Mouse (Mus musculus): ENCODE results near the gene Snn. TPM values are rescaled to one million over a fixed set of nuclear protein-coding genes. Genes with fewer than 3 reads are reported as not detected.
A peak's percentile ranks its signal among the peaks of the same experiment; 100 is the strongest.
"Not testable (repeated sequence)": the region's sequence is repeated elsewhere in the genome, so short reads cannot be mapped to it uniquely, and the experiment has no call there.

Snn gene
- total RNA-seq (2021) (10 to 100 TPM in 1 of 2 experiments, 1 to 10 TPM in 1; 9.7 to 16.5 TPM), polyA plus RNA-seq (2012; rRNA removed) (9.1 and 9.2 TPM in 2 replicates)
- long read RNA-seq, transcript Snn-201 (2 exons, 2,872 nt), result major isoform, 9 of 11 reads
- long read RNA-seq, partial matches to known transcripts, result 0 of 11 reads
- long read RNA-seq, other reads (novel, unspliced or antisense), result 2 of 11 reads

DNA sequence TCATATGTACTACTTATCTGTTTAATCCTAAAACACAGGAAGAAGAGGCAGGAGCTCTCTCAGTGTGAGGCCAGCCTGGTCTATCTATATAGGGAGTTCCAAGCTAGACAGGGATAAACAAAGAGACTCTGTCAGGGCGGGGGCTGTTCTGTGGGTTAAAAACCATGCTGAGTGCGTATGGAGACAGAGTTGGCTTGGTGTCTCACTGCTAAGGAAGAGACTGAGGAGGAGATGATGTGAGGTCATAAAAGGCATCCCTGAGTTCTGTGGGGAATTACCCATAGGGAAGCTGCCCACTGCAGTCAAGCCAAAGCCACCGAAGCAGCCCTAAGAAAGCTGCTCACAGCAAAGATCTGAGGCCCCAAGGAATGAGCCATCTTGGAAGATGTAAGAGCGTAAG is at the start of gene Snn:
Gene Snn (plus strand): TSS at position 301 of the 400 bp plus-strand sequence.
- no peak for DNase-seq

DNA sequence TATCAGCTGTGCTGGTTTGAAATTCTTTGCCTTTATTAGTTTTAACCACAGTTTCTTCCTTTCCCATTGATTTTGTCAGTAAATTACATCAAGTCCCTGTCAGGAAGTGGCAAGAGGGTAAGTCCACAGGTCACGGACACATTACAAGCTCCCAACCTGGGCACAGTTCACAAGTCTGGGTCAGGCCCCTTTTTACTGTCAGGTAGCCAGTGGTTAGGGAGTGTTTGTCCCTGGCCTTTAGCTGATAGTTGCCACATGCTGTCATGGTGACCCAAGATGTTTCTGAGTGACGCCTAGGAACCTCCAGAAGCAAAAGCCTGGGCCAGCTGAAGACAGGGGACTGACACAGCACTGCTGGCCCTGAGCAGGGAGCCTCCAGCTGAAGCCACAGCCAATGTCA is 49.5 kb upstream of the Snn start:
- peak; percentile 48 for DNase-seq

DNA sequence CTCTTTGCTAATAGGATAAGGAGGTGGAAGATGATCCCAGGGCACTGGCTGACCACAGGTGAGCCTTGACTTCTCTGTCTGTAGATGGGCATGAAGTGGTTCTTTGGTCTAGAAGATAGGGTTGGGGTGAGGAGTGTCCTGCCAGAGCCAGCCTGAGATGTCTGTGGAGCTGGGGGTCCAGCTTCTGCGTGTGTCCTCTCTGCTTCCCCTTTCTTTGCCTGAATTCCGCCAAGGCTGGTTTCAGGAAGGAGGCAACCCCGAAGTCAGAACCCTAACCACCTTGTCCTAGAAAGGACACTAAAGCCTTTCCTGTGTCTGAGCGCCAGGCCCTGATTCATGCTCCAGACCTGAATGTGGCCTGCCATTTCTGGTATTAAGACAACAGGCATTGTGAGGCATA is 48.8 kb upstream of the Snn start:
- DNase-seq, result no peak

DNA sequence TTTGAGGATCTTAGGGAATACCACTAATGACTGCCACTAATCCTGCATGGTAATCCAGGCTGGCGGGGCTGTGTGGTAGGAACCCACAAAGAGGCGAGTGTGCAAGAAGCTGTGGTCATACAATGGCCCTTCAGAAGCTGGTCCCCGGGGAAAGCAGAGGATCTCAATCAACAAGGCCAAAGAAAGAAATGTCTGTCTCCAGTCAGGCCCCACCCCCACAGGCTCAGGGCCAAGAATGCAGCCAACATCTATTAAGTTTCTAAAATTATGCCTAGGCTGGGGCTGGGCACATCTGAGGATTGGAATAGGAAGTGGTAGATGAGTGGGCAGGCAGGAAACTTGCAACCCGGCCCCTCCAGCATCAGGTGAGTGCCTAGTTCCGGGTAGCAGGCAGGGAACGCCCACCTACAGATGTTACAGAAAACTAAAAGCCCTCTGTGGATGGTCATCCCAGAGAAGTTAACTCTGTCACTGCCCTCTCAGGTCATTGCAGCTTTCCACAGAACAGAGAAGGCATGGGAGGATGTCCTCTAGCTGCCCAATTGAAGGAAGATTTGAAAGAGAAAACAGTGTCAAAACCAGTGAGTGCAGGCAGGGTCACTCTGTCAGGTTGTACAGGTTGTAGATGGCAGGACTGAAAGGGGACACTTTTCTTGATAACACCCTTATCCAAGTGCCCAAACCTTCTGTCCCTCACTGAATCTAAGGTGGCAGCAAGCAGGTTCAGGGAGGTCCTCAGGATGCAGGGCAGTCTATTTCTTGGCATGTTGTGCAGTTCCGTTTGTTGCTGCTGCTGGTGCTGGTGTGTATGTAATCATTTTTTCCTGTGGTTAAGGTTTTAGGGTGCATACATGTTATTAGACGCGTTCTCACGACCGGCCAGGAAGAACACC is 47.9 kb upstream of the Snn start:
- DNase-seq, result peak; percentile 71

DNA sequence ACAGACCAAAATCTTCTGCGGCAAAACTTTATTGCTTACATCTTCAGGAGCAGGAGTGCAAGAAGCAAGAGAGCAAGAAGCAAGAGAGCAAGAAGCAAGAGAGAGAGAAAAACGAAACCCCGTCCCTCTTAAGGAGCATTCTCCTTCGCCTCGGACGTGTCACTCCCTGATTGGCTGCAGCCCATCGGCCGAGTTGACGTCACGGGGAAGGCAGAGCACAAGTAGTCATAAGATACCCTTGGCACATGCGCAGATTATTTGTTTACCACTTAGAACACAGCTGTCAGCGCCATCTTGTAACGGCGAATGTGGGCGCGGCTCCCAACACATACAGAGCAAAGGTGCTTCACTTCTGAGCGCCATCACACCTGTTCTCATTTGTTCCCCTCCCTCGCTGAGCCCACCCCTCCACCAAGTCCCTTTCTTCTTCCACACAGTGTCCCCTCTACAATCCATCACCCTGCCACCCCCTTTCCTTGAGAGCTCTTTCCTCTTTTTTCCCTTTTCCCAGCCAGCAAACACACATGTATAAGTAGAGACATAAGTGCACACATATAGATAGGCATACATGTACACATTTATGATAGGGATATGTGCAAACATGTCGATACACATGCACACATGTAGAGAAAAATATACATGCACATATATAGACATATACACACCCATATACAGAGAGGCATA is 47.1 kb upstream of the Snn start:
- not testable (repeated sequence) for DNase-seq

DNA sequence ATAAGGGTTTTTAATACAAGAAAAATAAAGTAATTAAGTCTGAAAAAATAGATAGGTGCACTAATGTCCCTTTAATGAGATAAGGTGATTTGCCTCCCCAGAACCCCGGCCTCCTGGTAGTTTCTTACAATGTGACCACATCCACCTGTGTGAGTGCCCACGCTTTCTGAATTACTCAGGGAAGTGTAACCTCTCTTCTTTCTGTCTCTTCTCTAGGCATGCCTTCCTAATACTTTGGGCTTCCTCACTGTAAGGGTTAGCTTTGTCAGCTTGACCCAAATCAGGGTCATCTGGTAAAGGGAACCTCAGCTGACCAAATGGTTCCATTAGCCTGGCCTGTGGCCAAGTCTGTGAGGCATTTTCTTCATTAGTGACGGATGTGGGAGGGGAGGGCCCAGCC is 46.3 kb upstream of the Snn start:
- DNase-seq, result no peak

DNA sequence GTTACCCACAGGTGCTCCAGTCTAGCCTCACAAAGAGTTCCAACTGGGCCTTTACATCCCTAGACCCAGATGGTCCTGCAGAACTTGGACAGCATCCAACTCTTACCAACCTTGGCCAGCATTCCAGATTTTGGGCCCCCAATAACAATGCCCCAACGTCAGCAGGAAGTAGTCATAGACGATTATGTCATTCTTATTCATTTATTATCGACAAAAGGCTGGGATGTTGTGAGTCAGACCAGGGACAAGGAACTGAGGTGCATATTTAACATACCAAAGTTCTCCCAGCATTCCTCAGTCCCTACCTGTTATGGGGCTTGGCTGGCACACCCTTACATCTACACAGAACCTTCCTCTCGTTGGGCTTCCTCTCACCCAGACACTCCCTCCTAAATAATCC is 44.4 kb upstream of the Snn start:
- DNase-seq, result no peak

DNA sequence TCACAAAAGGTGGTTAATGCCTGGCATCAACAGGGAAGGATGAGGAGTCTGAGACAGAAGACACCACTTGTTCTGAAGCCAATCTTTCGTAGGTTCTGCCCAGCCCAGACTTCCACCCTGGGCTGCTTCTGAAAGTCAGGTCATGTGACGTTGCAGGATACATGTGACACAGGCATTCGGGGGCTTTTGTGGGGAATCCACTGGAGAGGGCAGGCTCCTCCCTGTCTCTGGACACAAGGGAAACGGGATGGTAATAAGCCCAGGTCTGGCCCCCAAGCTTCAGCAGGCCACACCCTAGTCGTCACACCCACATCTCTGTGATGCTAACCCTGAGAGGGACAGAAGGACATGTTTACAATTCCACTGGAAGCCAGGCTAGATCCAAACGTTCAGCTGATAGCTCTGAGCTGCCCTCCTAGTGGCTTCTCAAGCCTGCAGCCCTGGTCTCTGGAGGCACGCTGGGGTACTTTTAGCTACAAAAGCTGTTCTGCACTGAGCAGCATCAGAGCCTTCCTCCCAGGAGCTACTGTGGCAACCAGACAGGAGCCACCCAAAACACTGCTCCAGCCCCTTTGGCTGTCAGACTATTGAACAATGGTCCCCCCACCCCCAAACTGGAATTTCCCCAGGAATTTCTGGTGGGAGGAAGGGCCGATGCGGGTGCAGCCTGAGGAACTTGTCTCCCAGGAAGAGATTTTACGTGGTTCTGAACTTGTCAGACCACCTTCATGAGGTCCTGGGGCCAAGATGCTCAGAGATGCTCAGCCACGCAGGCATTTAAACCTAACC is 42.7 kb upstream of the Snn start:
- no peak for DNase-seq

DNA sequence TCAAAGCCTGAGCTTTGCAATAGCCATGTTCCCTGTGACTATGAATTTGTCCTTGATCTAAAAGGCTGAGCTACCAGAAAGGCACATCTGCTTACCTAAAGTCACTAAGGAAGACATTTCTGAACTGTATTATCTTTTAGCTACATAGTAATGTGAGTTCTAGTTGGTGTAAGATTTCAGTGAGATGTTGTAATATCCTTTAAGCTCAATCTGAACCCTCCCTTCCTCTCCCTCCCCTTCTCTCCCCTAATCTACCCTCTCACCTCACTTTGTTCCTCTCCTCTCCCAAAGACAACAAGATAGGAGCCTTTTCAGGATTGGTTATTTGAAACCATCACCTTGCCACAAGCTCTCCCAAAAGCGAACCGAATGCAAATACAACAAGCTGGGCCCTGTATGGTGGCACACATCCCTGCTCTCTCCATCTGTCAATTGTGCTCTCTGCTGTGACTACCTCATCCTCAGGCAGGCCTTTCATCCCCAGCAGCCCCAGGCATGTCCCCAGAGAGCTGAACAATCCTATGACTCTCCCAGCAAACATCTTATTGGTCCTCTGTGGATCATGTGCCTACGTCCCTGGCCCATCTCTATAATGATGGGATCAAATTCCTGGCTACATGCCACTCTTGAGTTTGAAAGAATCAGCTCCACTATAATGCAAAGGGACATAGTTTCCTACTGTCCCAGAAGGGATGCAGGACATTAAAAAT is 39.2 kb upstream of the Snn start:
- DNase-seq, result no peak

DNA sequence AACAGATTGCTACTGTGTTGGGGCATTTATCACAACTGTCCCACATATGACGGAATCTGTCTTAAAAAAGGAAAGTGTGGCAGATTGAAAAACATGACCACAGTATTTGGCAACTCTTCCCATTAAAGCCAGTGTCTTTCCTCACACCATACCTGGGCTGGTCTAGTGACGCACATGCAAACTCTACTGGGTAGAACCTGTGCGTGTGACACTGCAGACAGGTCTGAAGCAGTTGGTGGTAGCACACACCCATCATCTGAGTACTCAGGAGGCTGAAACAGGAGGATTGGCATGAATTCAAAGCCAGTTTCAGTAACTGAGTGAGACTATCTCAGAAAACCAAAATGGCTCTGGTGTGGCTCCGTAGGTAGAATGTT is 38.6 kb upstream of the Snn start:
- DNase-seq, result no peak

DNA sequence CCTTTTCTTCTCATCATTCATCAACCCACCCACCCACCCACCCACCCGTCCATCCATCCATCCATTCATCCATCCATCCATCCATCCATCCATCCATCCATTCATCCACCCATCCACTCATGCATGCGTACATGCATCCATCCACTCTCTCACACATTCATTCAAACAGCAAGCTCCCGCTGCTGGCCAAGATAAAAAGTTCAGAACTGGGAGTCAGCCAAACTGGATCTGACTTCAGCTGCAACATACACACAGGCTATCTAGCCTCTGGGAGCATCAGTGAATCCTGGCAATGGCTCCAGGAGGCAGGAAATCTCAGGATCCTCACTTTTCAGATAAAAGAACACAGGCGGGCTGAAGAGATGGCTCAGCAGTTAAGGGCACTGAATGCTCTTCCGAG is 37.1 kb upstream of the Snn start:
- DNase-seq, result no peak

DNA sequence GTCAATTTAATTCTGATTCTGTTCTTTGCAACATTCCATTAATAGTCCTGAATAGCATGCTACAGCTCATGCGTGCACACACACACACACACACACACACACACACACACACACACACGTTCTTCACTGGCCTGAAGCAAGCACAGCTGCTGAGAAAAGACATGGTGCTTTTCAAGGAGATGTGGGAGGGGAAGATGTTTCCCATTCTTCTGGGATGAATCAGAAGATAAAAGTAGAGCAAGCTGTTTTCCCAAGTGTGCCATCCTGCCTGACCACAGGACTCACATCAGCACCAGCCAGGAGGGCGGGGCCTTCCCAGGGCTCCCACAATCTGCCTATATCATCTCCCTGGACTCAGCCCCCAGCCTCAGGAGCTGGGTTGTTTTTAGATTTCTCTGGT is 35.9 kb upstream of the Snn start:
- peak; percentile 62 for DNase-seq

DNA sequence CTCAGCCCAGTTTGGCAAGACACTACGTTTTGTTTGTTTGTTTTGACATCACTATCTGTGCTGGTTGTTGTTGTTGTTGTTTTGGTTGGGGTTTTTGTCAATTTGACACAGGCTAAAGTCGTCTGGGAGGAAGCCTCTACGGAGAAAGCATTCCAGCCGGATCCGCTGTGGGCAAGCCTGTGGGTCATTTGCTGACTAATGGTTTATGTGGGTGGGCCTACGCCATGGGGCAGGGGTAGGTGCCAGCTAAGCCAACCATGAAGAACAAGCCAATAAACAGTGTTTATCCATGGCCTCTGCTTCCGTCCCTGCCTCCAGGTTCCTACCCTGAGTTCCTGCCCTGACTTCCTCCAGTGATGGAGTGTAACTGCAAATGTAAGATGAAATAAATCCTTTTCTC is 32.5 kb upstream of the Snn start:
- no peak for DNase-seq

DNA sequence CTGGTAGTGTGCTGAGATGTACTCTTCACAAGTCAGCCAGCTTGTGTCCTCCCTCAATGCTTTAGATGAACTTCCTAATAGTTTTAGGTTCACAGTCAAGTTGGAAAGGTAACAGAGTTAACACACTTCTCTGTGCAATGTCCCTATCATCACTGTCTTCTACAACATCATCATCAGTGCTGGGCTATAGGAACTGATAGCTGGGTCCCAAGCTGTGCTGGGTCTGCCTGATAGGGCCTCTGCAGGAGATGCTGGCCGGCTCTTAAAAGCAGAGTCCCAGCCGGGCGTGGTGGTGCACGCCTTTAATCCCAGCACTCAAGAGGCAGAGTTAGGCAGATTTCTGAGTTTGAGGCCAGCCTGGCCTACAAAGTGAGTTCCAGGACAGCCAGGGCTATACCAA is 29.9 kb upstream of the Snn start:
- no peak for DNase-seq

DNA sequence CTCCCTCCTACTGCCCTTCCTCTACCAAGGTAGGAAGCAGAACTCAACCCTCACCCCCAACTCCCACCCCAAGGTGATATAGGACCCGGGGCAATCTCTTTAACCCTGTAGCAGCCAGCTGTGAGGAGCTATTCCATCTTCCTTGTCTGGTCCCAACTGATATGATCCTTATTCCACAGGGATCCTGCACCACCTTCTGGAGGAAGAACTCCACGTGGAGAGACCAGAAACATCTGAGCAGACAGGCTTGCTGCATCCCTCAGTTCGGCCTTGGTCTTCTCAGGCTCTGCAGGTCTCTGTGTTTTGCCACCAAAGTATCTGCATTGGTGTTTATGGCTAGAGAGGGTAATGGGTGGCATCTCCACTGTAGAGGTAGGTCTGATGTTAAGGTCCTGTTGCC is 29.4 kb upstream of the Snn start:
- no peak for DNase-seq

DNA sequence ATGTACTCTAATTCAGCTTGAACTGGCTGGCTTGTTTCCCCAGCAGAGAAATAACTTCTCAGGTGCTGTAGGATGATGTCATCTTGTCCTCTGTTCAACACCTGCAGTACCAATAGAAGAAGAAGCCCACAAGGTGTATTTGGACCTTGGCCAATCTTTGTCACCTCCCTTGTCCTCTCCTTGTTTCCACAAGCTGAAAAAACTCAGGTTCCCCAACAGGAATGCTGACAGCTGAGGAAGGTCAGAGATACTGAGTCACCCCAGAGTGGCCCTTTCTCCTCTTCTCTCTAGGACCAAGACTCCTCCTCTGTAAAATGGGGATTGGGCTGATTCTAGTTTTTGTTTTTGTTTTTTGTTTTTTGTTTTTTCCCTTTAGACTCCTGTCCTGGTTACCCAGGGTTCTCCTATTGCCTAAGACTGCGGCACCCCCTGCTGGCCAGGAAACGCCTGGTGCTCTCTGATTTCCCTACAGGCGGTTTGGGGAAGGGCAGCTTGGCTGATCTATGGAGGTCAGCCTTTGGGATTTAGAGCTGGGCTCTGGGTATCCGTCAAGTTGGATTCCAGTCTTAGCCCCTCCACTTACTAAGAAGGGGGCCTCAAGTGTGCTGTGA is 26.4 kb upstream of the Snn start:
- peak; percentile 87 for DNase-seq

DNA sequence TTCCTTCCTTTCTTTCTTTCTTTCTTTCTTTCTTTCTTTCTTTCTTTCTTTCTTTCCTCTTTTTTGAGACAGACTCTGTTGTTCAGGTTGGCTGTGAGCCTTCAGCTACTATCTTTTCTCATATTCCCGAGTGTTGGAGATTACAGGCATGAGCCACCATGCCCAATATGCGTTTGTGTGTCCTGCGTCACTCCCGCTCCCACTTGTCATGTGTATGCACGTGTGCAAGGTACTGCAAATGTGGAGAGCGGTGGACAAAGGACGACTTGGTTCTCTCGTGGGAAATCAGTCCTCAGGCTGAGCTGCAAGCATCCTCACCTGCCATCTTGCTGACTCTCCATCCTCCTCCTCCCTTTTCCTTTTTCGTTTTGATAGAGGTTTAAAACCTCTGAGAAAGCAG is 25.5 kb upstream of the Snn start:
- no peak for DNase-seq

DNA sequence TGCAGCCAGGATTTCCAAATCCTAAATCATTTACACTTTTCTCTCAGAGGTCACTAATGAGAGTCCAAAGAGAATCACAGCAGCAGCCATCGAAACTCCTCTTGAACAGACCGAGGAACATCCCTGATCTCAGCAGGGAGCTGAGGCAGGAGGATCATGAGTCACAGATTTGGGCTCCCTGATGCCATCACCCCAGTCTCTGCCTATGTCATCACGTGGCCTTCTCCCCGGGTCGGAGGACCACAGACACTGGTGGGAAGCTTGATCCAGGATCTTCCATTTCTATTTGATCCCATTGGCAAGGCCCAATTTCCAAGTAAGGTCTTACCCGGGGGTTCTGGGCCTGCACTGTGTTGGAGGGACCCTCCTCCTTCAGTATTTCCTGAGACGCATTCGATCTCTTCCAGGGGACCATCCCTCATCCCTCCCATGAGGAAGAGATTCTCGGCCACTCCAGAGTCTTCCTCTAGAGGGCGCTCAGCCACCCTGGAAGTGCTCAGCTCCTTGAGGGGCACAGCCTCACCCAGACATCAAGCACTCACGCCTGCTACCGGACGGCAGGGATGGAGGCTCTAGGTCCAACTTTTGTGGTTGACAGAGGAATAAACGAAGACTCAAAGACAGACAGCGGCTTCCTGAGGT is 24.8 kb upstream of the Snn start:
- DNase-seq, result peak; percentile 62

DNA sequence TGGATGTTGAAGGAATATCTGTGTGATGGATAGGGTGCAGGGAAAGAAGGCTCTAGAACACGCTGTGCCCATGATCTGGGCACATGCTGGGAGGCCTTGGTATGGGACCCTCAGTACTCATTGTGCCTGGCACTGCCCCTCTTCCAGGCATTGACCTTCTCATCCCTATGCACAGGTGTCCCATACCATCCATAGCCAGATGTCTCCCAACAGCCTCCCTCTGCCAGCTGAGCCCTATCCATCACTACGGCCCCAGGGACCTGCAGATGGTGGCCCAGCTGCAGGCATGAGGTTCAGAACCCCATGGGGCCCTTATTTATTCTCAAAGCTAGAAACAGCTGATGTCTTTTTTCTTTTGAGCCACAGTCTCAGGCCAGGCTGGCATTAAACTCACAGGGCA is 20.1 kb upstream of the Snn start:
- no peak for DNase-seq

DNA sequence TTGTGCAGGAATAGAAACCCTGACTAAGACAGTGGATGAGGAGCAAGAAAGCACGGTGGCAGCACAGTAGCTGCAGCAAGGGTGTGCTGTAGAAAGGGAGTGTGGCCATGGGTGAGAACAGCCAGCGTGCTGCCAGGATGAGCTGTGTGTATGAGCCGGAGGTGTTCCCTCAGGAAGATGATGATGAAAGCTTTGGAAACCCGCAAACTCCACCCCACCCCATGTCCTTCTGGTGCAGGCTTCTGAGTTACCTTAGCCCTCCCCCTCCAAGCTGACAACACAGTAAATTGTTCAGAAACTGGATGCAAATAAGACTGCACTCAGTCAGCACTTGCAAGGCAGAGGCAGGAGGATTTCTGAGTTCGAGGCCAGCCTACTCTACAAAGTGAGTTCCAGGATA is 17.5 kb upstream of the Snn start:
- no peak for DNase-seq

DNA sequence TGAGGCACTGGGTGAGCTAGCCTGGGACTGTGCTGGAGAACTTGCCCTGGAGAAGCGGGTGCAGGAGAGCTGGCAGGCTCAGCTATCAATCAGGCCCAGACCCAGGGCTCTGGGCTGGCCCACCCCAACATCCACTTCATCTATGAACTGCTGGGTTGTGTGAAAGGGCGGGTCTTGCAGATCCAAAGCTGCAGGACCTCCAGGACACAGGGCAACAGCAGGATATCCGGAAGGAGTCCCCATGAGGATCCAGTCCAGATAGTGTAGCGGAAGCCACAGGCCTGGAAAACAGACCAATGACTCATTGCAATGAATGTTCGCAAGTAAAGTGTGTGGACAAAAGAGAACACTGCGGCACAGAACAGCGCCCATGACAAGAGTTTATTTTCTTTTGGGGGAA is 14.3 kb upstream of the Snn start:
- DNase-seq, result no peak
